Mouse (Mus musculus) ES-Bruce4 (cell line): Measurements from ENCODE around the gene Pcsk7.
A peak's percentile ranks its signal among the peaks of the same experiment; 100 is the strongest.

ENCODE experiments used
- CTCF ChIP-seq: IDR thresholded peaks from one replicate; pipeline ENCODE4 v1.8.1; 2011; ENCODE audit warnings: low read depth, low read length
- EP300 ChIP-seq: IDR thresholded peaks from 2 replicates; pipeline ENCODE4 v1.6.1; 2011; ENCODE audit warnings: low read depth, low read length; ENCODE audit not compliant: insufficient read depth
- POLR2A ChIP-seq: IDR thresholded peaks from one replicate; pipeline ENCODE4 v1.8.1; 2011; ENCODE audit warnings: low read length; ENCODE audit not compliant: insufficient read depth

- TF ChIP-seq POLR2A (no peak), EP300 (no peak), CTCF (peak; percentile 58)
Measured at GRCm38 (mm10) chr9:45936883-45937282, 30.6 kb downstream of the Pcsk7 start.
